Mouse (Mus musculus) spleen, adult 2 months (tissue): ENCODE results near the gene Gm17655.

ENCODE experiments used
- CTCF ChIP-seq: fragments of 200-500 bp; IDR thresholded peaks from 2 replicates; pipeline ENCODE4 v1.5.1; 2011; ENCODE audit warnings: mild to moderate bottlenecking, inconsistent platforms; ENCODE audit not compliant: insufficient read depth, insufficient read length, insufficient replicate concordance; ENCODE audit errors: extremely low read depth
- POLR2A ChIP-seq: fragments of 200-500 bp; IDR thresholded peaks from 2 replicates; pipeline ENCODE4 v1.6.1; 2011; ENCODE audit warnings: low read depth, low read length, inconsistent platforms

DNA sequence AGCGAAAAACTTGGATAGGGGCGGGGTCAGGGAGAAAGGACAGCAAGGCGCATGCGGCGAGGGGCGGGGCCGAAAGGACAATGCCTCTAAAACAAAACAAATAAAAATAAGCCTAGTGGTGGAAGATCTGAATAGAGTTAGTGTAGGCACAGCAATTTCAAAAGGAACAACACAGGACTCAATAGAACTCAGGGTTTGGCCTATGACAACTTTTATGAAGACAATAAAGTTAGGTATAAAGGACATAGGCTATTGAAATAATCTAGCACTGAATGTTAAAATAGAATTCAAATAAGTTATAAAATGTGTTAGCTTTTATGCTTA, 36.0 kb upstream of the Gm17655 start:
- TF ChIP-seq CTCF = no peak
- TF ChIP-seq POLR2A = no peak
